Mouse (Mus musculus): ENCODE measurements around the gene Clec2i.
"Not testable (repeated sequence)": the region's sequence is repeated elsewhere in the genome, so short reads cannot be mapped to it uniquely, and the experiment has no call there.

Clec2i gene

DNA sequence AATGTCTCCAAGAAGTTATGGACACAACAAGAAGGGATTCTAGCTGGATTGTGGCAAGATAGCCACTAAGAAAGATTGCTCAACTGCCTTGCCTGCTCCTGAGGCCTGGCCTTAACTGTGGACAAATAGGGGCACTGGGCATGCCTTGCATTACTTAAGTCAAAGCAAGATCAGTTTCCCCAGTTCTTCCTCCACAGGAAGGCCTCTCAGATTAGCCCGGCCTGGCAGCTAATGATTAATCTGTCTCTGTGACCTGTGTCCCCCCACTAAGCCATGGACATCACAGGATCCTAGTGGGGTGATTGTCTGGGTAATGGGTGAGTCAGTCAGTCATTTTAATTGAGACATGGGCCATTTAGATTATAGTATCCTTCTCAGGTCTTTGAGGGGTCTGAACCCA lies 31.9 kb upstream of the Clec2i start:
- DNase-seq: peak; percentile 13

GRCm38 (mm10) chr6:128856250-128856649 lies 31.1 kb upstream of the Clec2i start:
- peak; percentile 31 for DNase-seq

DNA sequence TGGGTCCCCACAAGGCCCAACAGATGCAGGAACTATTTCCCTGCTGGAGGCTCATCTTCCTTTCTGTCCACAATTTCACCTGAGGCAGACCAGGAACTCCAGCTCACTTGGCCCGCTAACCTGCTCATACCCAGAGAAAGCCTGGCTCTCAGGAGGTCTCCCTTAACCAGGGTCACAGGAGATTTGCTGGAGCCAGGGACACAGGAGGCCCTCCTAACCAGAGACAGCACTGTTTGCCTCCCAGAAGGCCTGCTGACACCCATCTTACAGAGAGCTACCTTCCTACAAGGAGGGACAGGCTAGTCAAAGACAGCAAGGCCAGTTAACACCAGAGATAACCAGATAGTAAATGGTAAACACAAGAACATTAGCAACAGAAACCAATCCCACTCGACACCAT lies 29.4 kb upstream of the Clec2i start:
- DNase-seq: no peak

GRCm38 (mm10) chr6:128868861-128869260 lies 18.5 kb upstream of the Clec2i start:
- DNase-seq: peak; percentile 53

DNA sequence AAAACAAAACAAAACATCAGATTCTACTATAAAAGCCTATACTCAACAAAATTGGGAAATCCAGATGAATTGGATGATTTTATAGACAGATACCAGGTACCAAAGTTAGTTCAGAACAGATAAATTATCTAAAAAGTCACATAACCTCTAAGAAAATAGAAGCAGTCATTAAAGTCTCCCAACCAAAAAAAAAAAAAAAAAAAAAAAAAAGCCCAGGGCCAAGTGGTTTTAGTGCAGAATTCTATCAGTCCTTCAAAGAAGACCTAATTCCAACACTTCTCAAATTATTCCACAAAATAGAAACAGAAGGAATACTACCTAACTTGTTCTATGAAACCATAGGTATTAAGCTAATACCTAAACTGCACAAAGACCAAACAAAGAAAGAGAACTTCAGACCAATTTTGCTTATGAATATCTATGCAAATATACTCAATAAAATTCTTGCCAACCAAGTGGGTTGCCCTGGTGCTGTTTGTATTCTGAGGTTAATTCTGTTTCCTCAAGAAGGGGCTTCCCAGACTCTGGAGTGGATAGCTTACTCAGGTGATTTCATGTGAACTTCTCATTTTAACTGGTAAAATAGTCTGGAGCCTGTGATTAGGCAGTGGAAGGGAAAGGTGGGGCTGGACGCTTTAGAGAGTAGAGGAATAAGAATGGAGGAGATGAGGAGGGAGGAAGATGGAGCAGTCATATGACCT lies 15.3 kb upstream of the Clec2i start:
- DNase-seq: no peak

- DNase-seq: peak; percentile 56
Measured at GRCm38 (mm10) chr6:128888834-128889233, 1.4 kb downstream of the Clec2i start.

DNA sequence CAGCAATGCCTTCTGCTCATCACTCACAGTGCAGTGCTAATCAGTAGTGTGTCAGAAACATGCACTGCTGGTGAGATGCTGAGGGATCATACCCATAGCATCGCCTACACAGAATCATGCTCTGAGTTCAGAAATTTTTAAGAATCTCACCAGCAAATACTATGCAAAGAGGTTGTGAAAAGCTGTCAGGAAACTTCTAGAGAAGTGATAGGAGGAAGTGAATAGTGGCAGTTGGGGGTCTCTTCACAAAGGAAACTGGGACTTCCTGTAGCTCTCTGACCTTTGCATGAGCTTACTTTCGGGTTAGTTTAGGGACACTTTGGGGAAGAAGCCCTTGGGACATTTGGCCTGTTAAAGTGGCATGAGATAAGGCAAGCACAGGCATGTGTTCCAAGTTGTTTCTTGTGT lies 3.6 kb downstream of the Clec2i start, which contains the start of gene BC035044:
TSS of gene BC035044 (minus strand) at position 179 of the 408 bp plus-strand sequence.
- DNase-seq: peak; percentile 26

DNA sequence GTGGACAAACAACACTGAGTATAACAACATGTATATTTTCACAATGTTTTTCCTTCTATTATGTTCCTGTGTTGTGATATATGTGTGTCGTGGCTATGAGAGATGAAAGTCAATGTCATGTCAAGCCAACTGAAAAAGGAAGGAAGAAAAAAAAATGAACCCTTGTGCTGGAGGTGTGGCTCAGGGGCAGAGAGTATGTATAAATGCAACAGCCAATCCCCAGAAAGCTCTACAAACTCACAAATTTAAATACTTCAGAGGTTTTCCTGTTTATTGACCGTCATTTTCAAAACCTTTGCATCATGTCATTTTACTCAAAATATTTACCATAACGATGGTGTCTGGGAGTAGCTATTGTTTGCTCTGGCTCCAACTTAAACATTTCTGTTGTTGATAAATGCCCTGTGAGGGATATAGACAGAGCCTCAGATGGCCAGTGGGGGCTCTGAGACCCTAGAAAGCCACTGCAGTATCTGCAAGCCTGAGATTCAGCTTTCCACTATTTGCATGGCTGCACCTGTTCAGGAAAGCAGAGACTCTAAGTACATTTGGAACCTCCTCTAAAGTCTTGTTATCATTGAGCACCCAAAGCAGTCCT lies 8.1 kb downstream of the Clec2i start:
- DNase-seq: no peak

DNA sequence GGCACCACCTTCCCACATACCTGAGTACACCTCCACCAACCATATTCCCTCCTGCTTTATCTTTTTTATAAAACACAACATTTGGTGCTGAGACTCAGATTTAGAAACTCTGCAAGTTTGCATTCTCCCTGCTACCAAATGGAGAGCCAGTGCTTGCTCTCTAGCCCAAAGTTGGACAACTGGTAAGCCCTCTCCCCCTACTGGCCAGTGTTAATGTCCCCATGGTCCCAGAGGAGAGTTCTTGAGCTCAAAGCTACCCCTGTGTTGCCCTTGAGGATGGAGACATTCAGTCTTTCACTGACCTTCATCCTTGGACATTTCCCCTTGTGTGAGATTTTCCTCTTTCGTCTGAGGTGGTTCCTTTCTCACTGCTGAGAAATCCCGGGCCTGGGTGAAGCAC lies 12.7 kb downstream of the Clec2i start:
- no peak for DNase-seq

DNA sequence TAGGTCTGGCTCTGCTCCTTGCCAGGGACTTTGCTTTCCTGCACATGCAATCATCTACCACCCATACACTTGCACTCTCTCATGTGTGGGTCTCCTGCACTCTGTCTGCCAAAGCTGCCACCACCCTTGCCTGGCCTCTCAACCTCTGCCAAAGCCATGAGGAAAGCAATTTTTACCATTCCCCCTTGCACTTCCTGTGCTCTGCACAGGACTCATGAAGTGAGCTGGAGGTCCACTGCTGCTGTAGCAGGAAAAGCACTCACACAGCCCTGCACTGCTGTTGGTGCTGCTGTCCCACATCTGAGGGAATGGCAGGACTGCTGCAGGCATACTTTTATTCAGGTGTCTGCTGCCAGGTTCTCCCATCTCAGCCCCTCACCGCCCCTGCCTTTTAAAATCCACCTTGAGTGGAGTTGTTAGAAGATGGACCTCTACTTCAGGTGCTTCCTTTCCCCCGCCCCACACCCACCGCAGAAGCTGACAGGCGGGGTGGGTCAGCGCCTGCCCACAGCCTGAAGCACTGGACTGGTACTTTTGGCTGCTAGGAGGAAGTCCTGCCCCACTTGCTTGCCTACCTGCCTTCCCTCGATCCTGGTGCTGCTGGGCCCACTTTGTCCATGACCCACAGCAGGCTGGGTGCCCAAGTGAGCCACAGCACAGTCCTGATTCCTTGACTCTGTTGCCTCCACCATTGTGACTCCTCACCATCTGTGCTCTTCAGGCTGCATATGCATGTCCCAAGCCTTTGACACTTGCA lies 13.6 kb downstream of the Clec2i start:
- DNase-seq: not testable (repeated sequence)

DNA sequence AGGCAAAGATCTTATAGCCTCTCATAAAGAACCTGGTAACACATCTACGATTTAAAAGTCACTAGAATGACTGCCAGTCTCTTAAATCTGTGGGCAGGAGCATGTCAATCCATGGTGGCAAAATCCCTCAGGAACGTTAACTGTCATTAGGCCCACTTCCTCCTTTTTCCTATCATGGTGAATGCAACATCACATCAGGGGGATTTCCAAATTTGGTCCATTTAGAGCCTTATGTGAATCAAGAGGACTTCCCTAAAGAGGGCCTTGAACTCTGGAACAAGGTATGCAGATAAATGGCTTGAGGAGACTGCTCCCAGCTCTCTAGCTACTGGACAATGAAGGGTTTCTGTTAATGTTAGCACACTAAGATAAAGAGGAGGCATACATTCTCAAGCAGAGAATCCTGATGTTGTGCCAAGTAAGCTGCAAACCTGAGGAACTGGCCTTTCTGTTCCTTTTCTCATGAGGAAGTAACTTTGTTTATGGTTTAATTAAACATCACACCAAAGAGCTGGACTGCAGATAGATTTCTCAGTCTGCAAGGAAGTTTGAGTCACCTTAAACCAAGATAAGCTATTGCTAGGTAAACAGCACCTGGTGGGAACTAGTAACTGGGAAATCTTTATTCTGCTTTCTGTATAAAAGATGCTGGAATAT lies 26.3 kb downstream of the Clec2i start:
- DNase-seq: no peak

DNA sequence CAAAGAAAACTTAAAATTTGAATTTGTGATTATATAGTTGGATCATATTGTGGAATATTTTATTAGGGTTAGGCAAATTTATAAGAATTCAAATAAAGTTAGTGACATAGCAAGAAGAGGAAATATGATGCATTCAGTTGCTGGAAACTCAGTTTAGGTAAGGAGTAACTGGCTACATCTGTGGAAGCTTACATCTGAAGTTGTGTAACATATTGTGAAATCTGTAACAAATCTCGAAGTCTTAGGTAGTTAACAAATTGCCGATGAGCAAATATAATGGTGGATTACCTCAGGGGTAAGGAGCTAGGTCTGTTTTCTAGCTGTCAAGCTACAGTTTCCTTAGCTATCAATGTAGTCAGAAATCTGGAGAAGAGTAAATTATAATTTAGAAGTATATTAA lies 29.9 kb downstream of the Clec2i start:
- DNase-seq: no peak

- DNase-seq: no peak
Measured at GRCm38 (mm10) chr6:128933050-128933449, 45.7 kb downstream of the Clec2i start.

- not testable (repeated sequence) for DNase-seq
Measured at GRCm38 (mm10) chr6:128934081-128934480, 46.7 kb downstream of the Clec2i start, which contains the start of gene Clec2g. Clec2g (plus strand) TSS chr6:128934381.

GRCm38 (mm10) chr6:128935889-128936665 lies 48.7 kb downstream of the Clec2i start:
- DNase-seq: not testable (repeated sequence)

- no peak for DNase-seq
Measured at GRCm38 (mm10) chr6:128941646-128942421, 54.4 kb downstream of the Clec2i start.

DNA sequence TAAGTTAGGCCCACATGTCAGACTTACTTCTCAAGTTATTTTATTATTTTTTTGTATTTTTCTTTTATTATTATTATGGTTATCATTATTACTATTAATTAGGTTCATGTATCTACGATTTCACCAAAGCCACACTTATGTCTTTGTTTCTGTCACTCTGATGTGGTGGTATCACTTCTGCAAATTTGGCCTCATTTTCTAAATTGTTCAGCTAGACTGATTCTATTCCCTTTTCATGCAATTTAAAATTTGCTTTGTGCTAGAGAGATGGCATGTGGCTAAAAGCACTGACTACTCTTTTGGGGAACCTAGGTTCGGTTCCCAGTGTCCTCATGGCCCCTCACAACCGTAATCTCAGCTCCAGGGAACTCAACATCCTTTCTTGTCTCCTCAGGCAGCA lies 58.2 kb downstream of the Clec2i start:
- no peak for DNase-seq
